Mouse (Mus musculus): Measurements from ENCODE around the gene Dpt.
"Not testable (repeated sequence)": the region's sequence is repeated elsewhere in the genome, so short reads cannot be mapped to it uniquely, and the experiment has no call there.

Dpt gene

DNA sequence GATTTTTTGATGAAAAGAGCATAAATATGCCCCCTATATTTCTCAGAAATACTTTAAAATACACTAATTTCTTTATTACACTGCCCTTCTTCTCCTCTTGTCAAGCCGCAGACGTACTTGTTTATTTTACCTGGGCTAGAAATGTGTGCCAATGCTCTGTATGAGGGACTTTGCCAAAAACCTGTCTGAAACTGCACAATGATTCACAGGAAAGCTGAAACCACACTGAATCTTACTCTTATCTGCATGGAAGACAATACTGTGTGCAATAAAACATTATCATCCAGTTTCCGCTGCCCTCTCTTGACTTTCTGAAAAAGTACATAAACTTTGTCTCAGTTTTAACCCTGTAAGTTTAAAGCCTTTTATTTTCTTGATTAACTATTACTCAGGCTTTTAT is 20.9 kb downstream of the Dpt start:
- DNase-seq (ENCODE audit: low spot score) = no peak

- no peak for DNase-seq (ENCODE audit: low spot score)
Observed at GRCm38 (mm10) chr1:164821307-164821706, 24.9 kb downstream of the Dpt start.

DNA sequence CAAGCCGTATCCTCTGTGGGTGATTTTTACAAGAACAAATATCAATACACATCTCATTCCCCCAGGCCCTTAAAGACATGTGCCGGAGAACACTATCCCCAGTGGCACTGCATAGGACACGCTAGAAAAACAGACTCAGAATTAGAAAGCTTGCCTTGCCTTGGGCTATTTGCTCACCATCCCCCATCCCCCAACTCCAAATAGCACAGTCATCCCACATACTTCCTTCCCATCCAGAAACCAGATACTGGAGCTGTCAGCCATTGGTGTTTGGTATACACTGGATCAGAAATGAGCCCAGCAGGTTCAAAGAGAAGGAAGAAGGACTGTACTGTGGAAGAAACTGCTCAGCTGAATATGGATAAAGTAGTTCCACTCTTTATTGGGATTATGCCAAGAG is 25.4 kb downstream of the Dpt start:
- no peak for DNase-seq (ENCODE audit: low spot score)

DNA sequence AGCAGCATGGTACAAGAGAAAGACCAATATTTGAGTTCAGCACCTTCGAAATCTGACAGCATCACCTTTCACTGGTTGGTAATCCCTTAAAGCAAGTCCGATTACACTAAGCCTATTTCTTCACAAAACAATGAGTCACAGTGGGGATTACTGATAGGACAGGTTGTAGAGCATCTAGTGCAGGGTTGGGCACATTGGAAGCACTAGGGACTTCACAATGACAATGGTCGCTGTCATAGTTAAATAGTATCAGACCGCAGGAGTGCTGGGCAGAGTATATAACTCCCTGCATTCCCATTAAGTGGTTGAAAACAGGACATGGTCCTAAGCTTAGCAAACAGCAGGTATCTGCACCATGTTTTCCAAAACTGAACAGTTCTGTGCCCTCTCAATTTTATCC is 25.8 kb downstream of the Dpt start:
- no peak for DNase-seq (ENCODE audit: low spot score)

GRCm38 (mm10) chr1:164824896-164825295 is 28.5 kb downstream of the Dpt start:
- no peak for DNase-seq (ENCODE audit: low spot score)

DNA sequence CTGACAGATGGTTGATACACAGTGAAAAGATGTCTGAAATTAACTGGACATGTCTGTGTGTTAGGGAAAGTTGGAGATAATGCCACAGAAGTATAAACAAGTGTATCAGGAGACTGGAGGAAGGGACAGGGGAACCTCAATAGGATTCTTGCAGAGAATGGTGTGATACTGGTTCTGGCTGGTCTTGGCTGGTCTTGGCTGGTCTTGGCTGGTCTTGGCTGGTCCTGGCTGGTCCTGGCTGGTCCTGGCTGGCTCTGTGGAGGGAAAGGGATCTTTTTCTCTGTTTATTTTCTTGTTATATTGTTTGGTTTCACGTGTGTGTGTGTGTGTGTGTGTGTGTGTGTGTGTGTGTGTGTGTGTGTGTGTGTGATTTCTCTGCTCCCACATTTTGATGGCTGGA is 33.4 kb downstream of the Dpt start:
- DNase-seq (ENCODE audit: low spot score) = no peak

- no peak for DNase-seq (ENCODE audit: low spot score)
Observed at GRCm38 (mm10) chr1:164832459-164832858, 36.0 kb downstream of the Dpt start.

DNA sequence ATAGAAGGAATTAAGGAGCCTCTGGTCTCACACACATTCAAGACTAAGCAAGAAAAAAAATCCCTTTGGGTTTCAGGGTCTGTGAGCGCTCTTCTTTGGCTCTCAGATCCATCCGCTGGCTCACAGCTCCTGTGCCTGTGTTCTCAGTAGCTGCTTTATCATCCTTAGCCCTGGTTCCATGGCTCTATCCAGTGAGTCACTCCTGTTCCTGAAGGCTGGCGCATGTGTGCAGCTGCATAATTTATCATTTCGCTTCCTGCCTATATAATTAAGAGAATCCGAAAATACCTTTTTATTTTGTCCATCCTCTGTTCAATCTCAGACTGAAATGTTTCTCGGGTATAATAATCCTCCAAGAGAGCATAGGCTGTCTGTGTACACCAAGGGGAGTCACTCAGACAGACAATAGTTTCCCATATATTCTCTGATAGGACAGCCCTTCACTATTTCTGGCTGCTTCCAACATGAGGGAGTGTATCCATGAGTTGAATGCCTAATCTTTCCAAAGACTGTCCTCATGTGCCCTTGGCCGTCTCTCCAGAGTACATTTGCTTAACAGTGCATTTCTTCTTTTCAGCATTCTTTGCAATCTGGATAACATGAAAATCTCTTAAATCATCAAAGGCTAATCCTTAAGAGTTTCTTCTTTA is 52.3 kb downstream of the Dpt start:
- no peak for DNase-seq (ENCODE audit: low spot score)

GRCm38 (mm10) chr1:164855700-164856099 is 59.3 kb downstream of the Dpt start:
- not testable (repeated sequence) for DNase-seq (ENCODE audit: low spot score)

GRCm38 (mm10) chr1:164859952-164860351 is 63.5 kb downstream of the Dpt start:
- DNase-seq (ENCODE audit: low spot score) = no peak

- no peak for DNase-seq (ENCODE audit: low spot score)
Observed at GRCm38 (mm10) chr1:164860782-164861181, 64.3 kb downstream of the Dpt start.

DNA sequence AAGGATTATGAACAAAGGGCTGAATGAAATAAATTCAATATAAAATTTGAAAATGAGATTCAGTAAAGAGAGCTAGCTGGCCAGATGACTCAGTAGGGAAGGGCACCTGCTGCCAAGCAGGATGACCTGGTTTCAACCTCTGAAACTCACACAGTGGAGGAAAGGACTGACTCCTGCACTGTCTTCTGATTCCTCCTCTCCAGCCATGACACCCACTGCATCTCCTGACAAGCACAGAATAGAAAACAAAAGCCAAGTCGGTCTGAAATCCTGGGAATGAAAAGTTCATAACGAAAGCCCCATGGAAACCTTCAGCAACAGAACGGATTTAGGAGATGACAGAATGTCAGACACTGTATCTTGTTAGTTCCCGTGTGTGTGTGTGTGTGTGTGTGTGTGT is 65.1 kb downstream of the Dpt start:
- no peak for DNase-seq (ENCODE audit: low spot score)

DNA sequence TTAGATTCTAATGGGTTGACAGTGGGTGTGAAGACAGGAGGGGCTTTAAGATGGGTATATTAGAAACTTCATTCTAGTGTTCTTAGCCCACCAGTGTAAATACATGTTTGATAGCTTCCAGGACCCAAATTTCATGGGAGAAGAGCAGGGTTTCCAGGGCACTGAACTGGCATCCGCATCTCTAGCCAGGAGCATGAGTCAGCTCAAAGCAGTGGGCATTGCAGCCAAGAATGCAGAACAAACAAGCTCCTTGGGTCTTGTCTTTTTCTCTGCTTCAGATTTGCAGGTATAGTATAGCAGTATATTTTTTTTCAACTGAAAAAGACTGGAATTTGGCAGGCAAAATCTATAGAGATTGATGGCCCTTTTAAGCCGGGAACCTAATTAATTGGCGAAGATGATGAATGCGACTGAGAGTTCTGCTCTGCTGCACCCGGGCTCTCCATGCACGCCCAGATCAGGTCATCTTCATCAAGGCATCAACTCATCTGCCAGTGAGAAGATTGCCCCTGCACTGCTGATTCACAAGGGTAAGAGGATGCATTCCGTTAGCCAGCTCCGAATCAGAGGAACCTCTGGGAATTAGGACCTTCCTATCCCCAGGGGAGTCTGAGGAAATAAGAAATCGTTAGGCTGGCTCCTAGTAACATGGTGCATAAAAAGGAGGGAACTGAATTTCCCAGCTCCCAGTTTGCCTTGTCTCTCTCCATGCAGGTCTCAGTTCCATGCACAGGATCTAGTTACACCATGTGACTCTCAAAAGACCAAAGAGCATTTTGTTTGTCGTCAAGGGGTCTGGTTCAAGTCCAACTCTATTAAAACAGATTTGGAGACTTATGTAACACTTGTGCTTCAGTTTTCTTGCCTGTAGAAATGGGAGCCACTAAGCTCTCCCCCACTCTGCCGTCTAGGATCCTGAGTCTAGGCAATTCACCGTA is 66.8 kb downstream of the Dpt start:
- DNase-seq (ENCODE audit: low spot score) = no peak

DNA sequence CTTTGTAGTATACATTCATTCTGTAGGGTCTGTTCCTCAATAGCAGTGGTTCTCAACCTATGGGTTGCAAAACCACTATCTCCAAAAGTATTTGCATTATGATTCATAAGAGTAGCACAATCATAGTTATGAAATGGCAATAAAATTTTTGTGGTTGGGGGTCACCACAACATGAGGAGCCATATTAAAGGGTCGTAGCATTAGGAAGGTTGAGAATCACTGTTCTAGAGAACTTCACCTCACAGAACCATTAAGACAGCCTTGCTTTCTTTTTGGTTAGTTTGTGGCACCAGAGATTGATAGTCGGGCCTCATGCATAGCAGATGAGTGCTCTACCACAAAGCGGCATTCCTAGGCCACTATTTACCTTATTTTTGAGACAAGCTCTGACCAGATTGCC is 68.2 kb downstream of the Dpt start:
- no peak for DNase-seq (ENCODE audit: low spot score)

DNA sequence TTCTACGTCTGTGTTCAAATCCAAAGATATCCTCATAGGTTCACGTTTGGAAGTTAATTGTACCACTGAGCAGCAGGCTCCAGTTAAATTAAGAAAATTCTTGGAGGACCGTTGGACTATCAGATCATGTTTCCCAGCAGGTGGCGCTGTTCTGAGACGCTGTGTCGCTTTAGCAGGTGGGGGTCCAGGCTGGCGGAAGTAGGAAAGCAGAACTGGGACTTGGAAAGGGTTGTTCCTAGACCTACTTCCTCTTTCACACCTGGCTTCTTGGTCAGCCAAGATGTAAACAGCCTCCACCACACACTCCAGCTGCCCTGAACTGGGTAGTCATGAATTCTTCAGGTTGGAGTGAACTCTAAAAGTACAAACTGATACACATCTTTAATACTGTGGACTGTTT is 74.2 kb downstream of the Dpt start:
- DNase-seq (ENCODE audit: low spot score) = peak; percentile 39

All from lung, postnatal 25 days (tissue).